Mouse (Mus musculus): ENCODE results near the gene Arl16. TPM values are rescaled to one million over a fixed set of nuclear protein-coding genes. Genes with fewer than 3 reads are reported as not detected.
"Not testable (repeated sequence)": the region's sequence is repeated elsewhere in the genome, so short reads cannot be mapped to it uniquely, and the experiment has no call there.

The Arl16 gene
- total RNA-seq (2021): 10 to 100 TPM; 47.2 to 49.7 TPM
- long read RNA-seq, experiment 1, transcript Arl16-201 (5 exons, 911 nt): minor isoform, 17 of 73 reads
- long read RNA-seq, experiment 1, transcript Arl16-211 (3 exons, 760 nt): major isoform, 19 of 73 reads
- long read RNA-seq, experiment 1, transcript Arl16-204 (4 exons, 607 nt): major isoform, 19 of 73 reads
- long read RNA-seq, experiment 1, transcript Arl16-209 (4 exons, 429 nt): minor isoform, 6 of 73 reads
- long read RNA-seq, experiment 1, partial matches to known transcripts: 1 of 73 reads
- long read RNA-seq, experiment 1, other reads (novel, unspliced or antisense): 3 of 73 reads
- long read RNA-seq, experiment 2, transcript Arl16-204 (4 exons, 607 nt): minor isoform, 11 of 55 reads
- long read RNA-seq, experiment 2, transcript Arl16-201 (5 exons, 911 nt): major isoform, 21 of 55 reads
- long read RNA-seq, experiment 2, transcript Arl16-211 (3 exons, 760 nt): minor isoform, 15 of 55 reads
- long read RNA-seq, experiment 2, partial matches to known transcripts: 2 of 55 reads
- long read RNA-seq, experiment 2, other reads (novel, unspliced or antisense): 2 of 55 reads

GRCm38 (mm10) chr11:120467051-120467735 is at the start of gene Arl16:
Gene Arl16 (minus strand): TSS chr11:120467607.
- DNase-seq (ENCODE audit: low spot score in 2 of 2): peak; percentile 93 to 95

GRCm38 (mm10) chr11:120517147-120517546 is 49.7 kb upstream of the Arl16 start:
- no peak for DNase-seq (ENCODE audit: low spot score in 2 of 2)

- DNase-seq (ENCODE audit: low spot score in 2 of 2): peak; percentile 85 to 92
Observed at GRCm38 (mm10) chr11:120515611-120516010, 48.2 kb upstream of the Arl16 start.

- not testable (repeated sequence) for DNase-seq (ENCODE audit: low spot score in 2 of 2)
Observed at GRCm38 (mm10) chr11:120514262-120514661, 46.9 kb upstream of the Arl16 start.

- DNase-seq (ENCODE audit: low spot score in 2 of 2): no peak
Observed at GRCm38 (mm10) chr11:120512790-120513453, 45.5 kb upstream of the Arl16 start.

- no peak for DNase-seq (ENCODE audit: low spot score in 2 of 2)
Observed at GRCm38 (mm10) chr11:120510375-120511030, 43.1 kb upstream of the Arl16 start.

- DNase-seq (ENCODE audit: low spot score in 2 of 2): no peak
Observed at GRCm38 (mm10) chr11:120509940-120510339, 42.5 kb upstream of the Arl16 start.

GRCm38 (mm10) chr11:120508290-120508870 is 41.0 kb upstream of the Arl16 start:
- DNase-seq (ENCODE audit: low spot score in 2 of 2): no peak

- DNase-seq (ENCODE audit: low spot score in 2 of 2): no peak
Observed at GRCm38 (mm10) chr11:120507611-120508289, 40.3 kb upstream of the Arl16 start.

- DNase-seq (ENCODE audit: low spot score in 2 of 2): no peak
Observed at GRCm38 (mm10) chr11:120506899-120507298, 39.5 kb upstream of the Arl16 start.

GRCm38 (mm10) chr11:120505661-120506060 is 38.3 kb upstream of the Arl16 start:
- DNase-seq (ENCODE audit: low spot score in 2 of 2): no peak

- DNase-seq (ENCODE audit: low spot score in 2 of 2): no peak
Observed at GRCm38 (mm10) chr11:120501701-120502100, 34.3 kb upstream of the Arl16 start.

GRCm38 (mm10) chr11:120501018-120501417 is 33.6 kb upstream of the Arl16 start:
- no peak for DNase-seq (ENCODE audit: low spot score in 2 of 2)

- no peak for DNase-seq (ENCODE audit: low spot score in 2 of 2)
Observed at GRCm38 (mm10) chr11:120500357-120500756, 33.0 kb upstream of the Arl16 start.

- no peak for DNase-seq (ENCODE audit: low spot score in 2 of 2)
Observed at GRCm38 (mm10) chr11:120499894-120500293, 32.5 kb upstream of the Arl16 start.

- no peak for DNase-seq (ENCODE audit: low spot score in 2 of 2)
Observed at GRCm38 (mm10) chr11:120498891-120499290, 31.5 kb upstream of the Arl16 start.

GRCm38 (mm10) chr11:120498226-120498625 is 30.8 kb upstream of the Arl16 start:
- no peak for DNase-seq (ENCODE audit: low spot score in 2 of 2)

- DNase-seq (ENCODE audit: low spot score in 2 of 2): no peak
Observed at GRCm38 (mm10) chr11:120497436-120497835, 30.0 kb upstream of the Arl16 start.

- DNase-seq (ENCODE audit: low spot score in 2 of 2): no peak
Observed at GRCm38 (mm10) chr11:120493911-120494310, 26.5 kb upstream of the Arl16 start.

GRCm38 (mm10) chr11:120493351-120493750 is 25.9 kb upstream of the Arl16 start:
- DNase-seq (ENCODE audit: low spot score in 2 of 2): no peak
